Mouse (Mus musculus): Measurements from ENCODE around the gene Glt1d1.
"Not testable (repeated sequence)": the region's sequence is repeated elsewhere in the genome, so short reads cannot be mapped to it uniquely, and the experiment has no call there.

DNA sequence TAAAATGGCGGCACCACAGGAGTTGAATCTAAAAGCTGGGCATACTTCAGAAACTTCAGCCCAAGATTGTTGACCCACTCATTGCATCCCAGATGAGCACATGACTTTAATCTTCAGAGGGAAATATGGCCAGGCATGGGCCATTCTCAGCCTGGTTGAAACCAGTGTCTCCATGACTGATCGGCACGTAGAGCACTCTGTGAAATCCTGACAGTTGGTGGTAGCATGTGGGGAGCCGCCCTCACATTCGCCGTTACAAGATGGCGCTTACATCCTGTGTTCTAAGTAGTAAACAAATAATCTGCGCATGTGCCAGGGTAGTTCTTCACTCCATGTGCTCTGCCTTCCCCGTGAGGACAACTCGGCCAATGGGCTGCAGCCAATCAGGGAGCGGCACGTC, 90.1 kb downstream of the Glt1d1 start:
- not testable (repeated sequence) for TF ChIP-seq CTCF (IDR thresholded peaks at IDR 0.05); EP300 (IDR thresholded peaks at IDR 0.05; ENCODE audit: insufficient read depth, low read depth, low read length)
